Mouse (Mus musculus): ENCODE data around the gene Tmod1. TPM values are rescaled to one million over a fixed set of nuclear protein-coding genes. Genes with fewer than 3 reads are reported as not detected.

The Tmod1 gene
- polyA plus RNA-seq, 1 experiment, result 46.9 TPM

DNA sequence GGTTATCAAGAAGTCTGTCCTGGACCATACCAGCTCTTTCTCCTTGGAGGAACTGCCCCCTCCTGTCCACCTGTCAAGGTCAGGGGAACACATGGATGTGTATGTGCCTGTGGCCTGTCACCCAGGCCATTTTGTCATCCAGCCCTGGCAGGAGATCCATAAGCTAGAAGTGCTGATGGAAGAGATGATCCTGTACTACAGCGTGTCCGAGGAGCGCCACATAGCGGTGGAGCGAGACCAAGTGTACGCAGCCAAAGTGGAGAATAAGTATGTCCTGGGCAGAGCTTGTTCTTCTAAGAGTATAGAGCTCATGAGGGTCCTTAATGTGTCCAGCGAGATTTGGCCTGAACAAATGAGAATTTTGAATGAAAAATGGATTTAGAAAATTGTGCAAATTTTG lies 12.8 kb upstream of the Tmod1 start:
- Histone ChIP-seq H3K4me1 (ENCODE audit: control insufficient read depth, insufficient read depth, low read length) (peaks cover 2% of the 10 kb centered on the region; the same call in 1 of the 2 replicates), H3K4me3 (replicated peaks; ENCODE audit: control insufficient read depth, low read depth, low read length) (no peak overlapping the region), H3K27ac (ENCODE audit: control insufficient read depth, insufficient read depth, low read depth, low read length, poor library complexity) (no peak overlapping the region)
- 83% methylated on average over 7 of the region's 7 CpGs for WGBS
- TF ChIP-seq CTCF (IDR thresholded peaks at IDR 0.05; ENCODE audit: control insufficient read depth, insufficient read depth, low read length), result peak; percentile 23; the same call in 1 of the 2 replicates
- TF ChIP-seq POLR2A (IDR thresholded peaks at IDR 0.05; ENCODE audit: borderline replicate concordance, control insufficient read depth, low read depth, low read length), result no peak

DNA sequence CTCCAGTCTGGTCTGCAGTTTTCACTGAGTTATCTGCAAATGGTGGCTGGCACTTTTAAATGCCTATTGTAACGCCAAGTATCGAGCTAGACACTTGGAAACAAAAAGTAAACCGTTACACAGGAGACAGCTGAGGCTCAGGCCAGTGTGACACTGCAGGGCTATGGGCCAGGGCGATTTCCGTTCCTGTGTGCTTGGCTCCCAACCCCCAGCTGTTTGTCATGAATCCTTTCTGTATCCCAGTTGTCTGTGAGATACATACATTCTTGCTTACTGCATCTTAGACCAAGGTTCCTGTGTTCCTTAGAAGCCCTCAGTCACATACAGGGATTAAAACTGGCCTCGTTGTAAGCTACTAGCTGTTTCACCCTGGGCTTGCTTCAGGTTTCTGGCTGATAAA lies 10.5 kb upstream of the Tmod1 start:
- Histone ChIP-seq H3K27ac (ENCODE audit: control insufficient read depth, insufficient read depth, low read depth, low read length, poor library complexity) (no peak overlapping the region), H3K4me1 (ENCODE audit: control insufficient read depth, insufficient read depth, low read length) (peaks cover 2% of the 10 kb centered on the region; the same call in 1 of the 2 replicates), H3K4me3 (replicated peaks; ENCODE audit: control insufficient read depth, low read depth, low read length) (no peak overlapping the region)
- TF ChIP-seq CTCF (IDR thresholded peaks at IDR 0.05; ENCODE audit: control insufficient read depth, insufficient read depth, low read length) (no peak), POLR2A (IDR thresholded peaks at IDR 0.05; ENCODE audit: borderline replicate concordance, control insufficient read depth, low read depth, low read length) (no peak)
- WGBS, result 74% methylated on average over 6 of the region's 6 CpGs

DNA sequence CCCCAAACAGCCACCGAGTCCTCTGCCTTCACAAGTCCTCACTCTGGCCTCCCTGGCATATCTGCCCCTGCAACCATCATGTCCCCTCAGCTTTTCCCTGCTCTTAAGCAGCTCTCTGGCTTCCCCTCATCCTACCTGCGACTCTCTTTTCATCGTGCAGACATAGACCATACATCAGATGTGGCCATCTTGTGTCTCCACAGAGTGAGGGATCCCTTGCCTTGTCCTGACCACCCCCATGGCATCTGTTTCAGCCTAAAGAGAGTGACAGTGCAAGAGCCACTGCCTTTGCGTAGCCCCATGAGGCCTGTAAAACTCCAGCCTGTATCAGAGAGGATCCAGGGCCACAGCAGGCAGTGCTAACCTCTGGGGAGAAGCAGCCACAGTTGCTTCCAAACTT lies 10.0 kb upstream of the Tmod1 start:
- TF ChIP-seq CTCF (IDR thresholded peaks at IDR 0.05; ENCODE audit: control insufficient read depth, insufficient read depth, low read length), result no peak
- no peak for TF ChIP-seq POLR2A (IDR thresholded peaks at IDR 0.05; ENCODE audit: borderline replicate concordance, control insufficient read depth, low read depth, low read length)
- Histone ChIP-seq H3K4me3 (replicated peaks; ENCODE audit: control insufficient read depth, low read depth, low read length) (no peak overlapping the region), H3K4me1 (ENCODE audit: control insufficient read depth, insufficient read depth, low read length) (peaks cover 2% of the 10 kb centered on the region; the same call in 1 of the 2 replicates), H3K27ac (ENCODE audit: control insufficient read depth, insufficient read depth, low read depth, low read length, poor library complexity) (no peak overlapping the region)
- WGBS, result 83% methylated on average over 4 of the region's 4 CpGs

DNA sequence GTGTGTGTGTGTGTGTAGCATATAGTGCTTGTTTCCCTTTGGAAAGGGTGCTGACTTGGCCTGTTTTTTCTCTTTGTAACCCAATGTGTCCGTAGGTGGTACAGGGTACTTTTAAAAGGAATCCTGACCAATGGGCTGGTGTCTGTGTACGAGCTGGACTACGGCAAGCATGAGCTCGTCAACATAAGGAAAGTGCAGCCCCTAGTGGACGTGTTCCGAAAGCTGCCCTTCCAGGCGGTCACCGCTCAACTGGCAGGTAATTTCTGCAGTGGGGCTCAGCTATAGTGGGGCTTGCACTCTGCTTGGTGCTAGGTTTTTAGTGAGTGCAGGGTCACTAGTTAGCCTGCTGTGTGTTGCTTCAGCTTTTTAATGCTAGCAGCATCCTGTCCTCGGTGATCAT lies 9.2 kb upstream of the Tmod1 start:
- Histone ChIP-seq H3K4me1 (ENCODE audit: control insufficient read depth, insufficient read depth, low read length) (peaks cover 2% of the 10 kb centered on the region; the same call in 1 of the 2 replicates), H3K27ac (ENCODE audit: control insufficient read depth, insufficient read depth, low read depth, low read length, poor library complexity) (no peak overlapping the region), H3K4me3 (replicated peaks; ENCODE audit: control insufficient read depth, low read depth, low read length) (no peak overlapping the region)
- TF ChIP-seq CTCF (IDR thresholded peaks at IDR 0.05; ENCODE audit: control insufficient read depth, insufficient read depth, low read length), result 0 out of 2 replicates have a peak, but pooled peaks have one; percentile 12
- TF ChIP-seq POLR2A (IDR thresholded peaks at IDR 0.05; ENCODE audit: borderline replicate concordance, control insufficient read depth, low read depth, low read length), result no peak
- WGBS, result 82% methylated on average over 9 of the region's 9 CpGs

DNA sequence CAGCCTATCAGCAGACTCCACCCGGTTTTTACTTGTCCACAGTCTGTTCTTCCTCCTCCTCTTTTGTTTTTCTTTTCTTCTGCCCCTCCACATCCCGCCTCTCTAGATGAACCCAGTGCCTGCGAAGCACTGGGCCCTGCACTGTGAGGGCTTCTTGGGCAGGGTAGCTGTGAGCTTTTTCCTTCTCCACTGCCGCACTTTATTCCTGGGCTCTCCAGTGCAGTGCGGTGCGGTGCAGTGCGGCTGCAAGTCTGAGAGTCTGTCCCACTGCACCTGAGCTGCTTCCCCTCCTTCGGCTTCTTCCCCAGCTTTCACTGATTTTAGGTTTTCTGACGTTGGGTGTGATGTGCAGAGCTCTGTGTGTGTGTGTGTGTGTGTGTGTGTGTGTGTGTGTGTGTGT lies 6.3 kb upstream of the Tmod1 start:
- Histone ChIP-seq H3K4me1 (ENCODE audit: control insufficient read depth, insufficient read depth, low read length) (peaks cover 2% of the 10 kb centered on the region; the same call in 1 of the 2 replicates), H3K27ac (ENCODE audit: control insufficient read depth, insufficient read depth, low read depth, low read length, poor library complexity) (no peak overlapping the region), H3K4me3 (replicated peaks; ENCODE audit: control insufficient read depth, low read depth, low read length) (no peak overlapping the region)
- no peak for TF ChIP-seq POLR2A (IDR thresholded peaks at IDR 0.05; ENCODE audit: borderline replicate concordance, control insufficient read depth, low read depth, low read length)
- TF ChIP-seq CTCF (IDR thresholded peaks at IDR 0.05; ENCODE audit: control insufficient read depth, insufficient read depth, low read length), result no peak
- 67% methylated on average over 9 of the region's 9 CpGs for WGBS

DNA sequence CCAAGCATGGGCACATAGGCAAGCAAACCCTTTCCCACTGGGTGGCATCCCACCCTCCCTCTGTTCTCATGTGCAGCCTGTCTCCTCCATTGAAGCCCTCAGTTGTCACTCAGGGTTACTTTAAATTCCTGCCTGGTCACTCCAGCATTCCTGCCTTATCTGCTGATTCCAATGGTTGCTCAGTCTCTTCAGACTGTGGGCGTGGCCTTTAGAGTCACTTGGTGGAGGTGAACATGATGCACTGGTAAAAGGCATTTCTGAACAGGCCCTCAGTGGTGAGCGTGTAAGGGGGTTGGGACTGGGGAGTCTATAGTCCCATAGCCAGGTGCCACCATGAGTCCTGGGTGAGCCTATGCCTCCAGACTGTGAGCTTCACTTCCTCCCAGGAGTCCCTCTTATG lies 5.5 kb upstream of the Tmod1 start:
- peaks cover 2% of the 10 kb centered on the region; the same call in 1 of the 2 replicates for H3K4me1 ChIP-seq (ENCODE audit: control insufficient read depth, insufficient read depth, low read length)
- WGBS, result 87% methylated on average over 2 of the region's 2 CpGs
- no peak overlapping the region for H3K27ac ChIP-seq (ENCODE audit: control insufficient read depth, insufficient read depth, low read depth, low read length, poor library complexity)
- TF ChIP-seq CTCF (IDR thresholded peaks at IDR 0.05; ENCODE audit: control insufficient read depth, insufficient read depth, low read length) (no peak), POLR2A (IDR thresholded peaks at IDR 0.05; ENCODE audit: borderline replicate concordance, control insufficient read depth, low read depth, low read length) (no peak)
- no peak overlapping the region for H3K4me3 ChIP-seq (replicated peaks; ENCODE audit: control insufficient read depth, low read depth, low read length)

DNA sequence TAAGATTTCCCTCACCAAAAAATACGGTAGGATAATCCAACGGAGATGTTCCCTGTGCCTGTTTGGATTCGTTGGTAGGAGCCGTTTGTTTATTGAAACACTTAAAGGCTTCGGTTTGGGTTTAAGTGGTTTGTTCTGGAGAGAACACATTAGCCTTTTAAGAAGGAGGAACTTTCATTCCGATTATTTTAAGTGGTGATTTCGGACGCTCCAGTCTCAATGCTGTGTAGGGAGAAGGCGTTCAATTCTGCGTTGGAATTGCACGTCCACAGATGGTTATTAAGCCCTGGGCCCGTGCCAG lies 194 bp upstream of the Tmod1 start:
- H3K27ac ChIP-seq (ENCODE audit: control insufficient read depth, insufficient read depth, low read depth, low read length, poor library complexity), result 0 out of 2 replicates have a peak overlapping the region, but pooled peaks have one; percentile 0

DNA sequence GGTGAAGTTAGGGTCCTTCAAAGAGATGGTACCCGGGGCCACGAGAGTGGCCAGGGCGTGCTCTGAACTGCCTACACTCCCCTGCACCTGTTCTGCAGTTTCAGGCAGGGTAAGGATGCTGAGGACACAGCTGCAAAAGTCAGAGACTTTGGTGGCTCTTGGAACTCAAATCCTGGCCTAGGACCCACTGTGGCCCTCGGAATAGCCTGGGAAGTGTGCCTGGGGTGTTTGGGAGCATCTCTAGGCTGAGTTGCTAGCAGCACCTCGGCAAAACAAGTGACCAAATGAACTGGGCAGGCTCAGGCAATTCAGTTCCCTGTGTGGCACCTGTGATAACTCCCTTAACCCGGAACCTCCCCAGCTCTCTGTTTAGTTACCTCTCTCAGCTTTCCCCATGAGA lies 1.2 kb downstream of the Tmod1 start:
- TF ChIP-seq CTCF (IDR thresholded peaks at IDR 0.05; ENCODE audit: control insufficient read depth, insufficient read depth, low read length) (no peak), POLR2A (IDR thresholded peaks at IDR 0.05; ENCODE audit: borderline replicate concordance, control insufficient read depth, low read depth, low read length) (no peak)
- H3K4me1 ChIP-seq (ENCODE audit: control insufficient read depth, insufficient read depth, low read length), result no peaks in the 10 kb centered on the region; the same call in 1 of the 2 replicates
- H3K4me3 ChIP-seq (replicated peaks; ENCODE audit: control insufficient read depth, low read depth, low read length), result peak overlapping the region; percentile 68
- peak overlapping the region; percentile 80 for H3K27ac ChIP-seq (ENCODE audit: control insufficient read depth, insufficient read depth, low read depth, low read length, poor library complexity)
- 8% methylated on average over 6 of the region's 6 CpGs for WGBS

More for the DNA sequence above, 194 bp upstream of the Tmod1 start:
- 5% methylated on average over 12 of the region's 12 CpGs for WGBS
- H3K4me3 ChIP-seq (replicated peaks; ENCODE audit: control insufficient read depth, low read depth, low read length), result peak overlapping the region; percentile 55
- TF ChIP-seq POLR2A (IDR thresholded peaks at IDR 0.05; ENCODE audit: borderline replicate concordance, control insufficient read depth, low read depth, low read length) (no peak), CTCF (IDR thresholded peaks at IDR 0.05; ENCODE audit: control insufficient read depth, insufficient read depth, low read length) (no peak)
- no peaks in the 10 kb centered on the region; the same call in 1 of the 2 replicates for H3K4me1 ChIP-seq (ENCODE audit: control insufficient read depth, insufficient read depth, low read length)

Measured in bone marrow, adult 2 months (tissue).